Mouse (Mus musculus) liver, adult 2 months (tissue): ENCODE measurements around the gene Olfr651.

Experiments used
- CTCF ChIP-seq: fragments of 200-500 bp; IDR thresholded peaks from 2 replicates; pipeline ENCODE4 v1.5.1; 2011; ENCODE audit warnings: low read depth, low read length, control low read depth
- POLR2A ChIP-seq: fragments of 200-500 bp; IDR thresholded peaks from 2 replicates; pipeline ENCODE4 v1.6.1; 2011; ENCODE audit warnings: low read length, control low read depth; ENCODE audit not compliant: insufficient read depth; ENCODE audit errors: extremely low read depth

GRCm38 (mm10) chr7:104586725-104587124 is 36.8 kb downstream of the Olfr651 start, which contains the start of gene Olfr654:
- TF ChIP-seq CTCF = no peak
- TF ChIP-seq POLR2A = no peak
